Mouse (Mus musculus) bone marrow macrophage, adult 2 months (primary cell): ENCODE results near the gene Ndrg4.

ENCODE experiments used
- CTCF ChIP-seq: IDR thresholded peaks from 2 replicates; pipeline ENCODE4 v1.5.1; 2012; ENCODE audit warnings: low read depth, mild to moderate bottlenecking, low read length, moderate library complexity
- POLR2A ChIP-seq: IDR thresholded peaks from 2 replicates; pipeline ENCODE4 v1.6.1; 2012; ENCODE audit warnings: mild to moderate bottlenecking, low read depth, low read length, borderline replicate concordance

- TF ChIP-seq CTCF = no peak
- 0 out of 2 replicates have a peak, but pooled peaks have one; percentile 47 for TF ChIP-seq POLR2A
Observed at GRCm38 (mm10) chr8:95715676-95716531, 39.1 kb downstream of the Ndrg4 start, which contains the start of gene Setd6.
